ENCODE assay signal across 10 mouse cellular contexts in the genomic region with DNA sequence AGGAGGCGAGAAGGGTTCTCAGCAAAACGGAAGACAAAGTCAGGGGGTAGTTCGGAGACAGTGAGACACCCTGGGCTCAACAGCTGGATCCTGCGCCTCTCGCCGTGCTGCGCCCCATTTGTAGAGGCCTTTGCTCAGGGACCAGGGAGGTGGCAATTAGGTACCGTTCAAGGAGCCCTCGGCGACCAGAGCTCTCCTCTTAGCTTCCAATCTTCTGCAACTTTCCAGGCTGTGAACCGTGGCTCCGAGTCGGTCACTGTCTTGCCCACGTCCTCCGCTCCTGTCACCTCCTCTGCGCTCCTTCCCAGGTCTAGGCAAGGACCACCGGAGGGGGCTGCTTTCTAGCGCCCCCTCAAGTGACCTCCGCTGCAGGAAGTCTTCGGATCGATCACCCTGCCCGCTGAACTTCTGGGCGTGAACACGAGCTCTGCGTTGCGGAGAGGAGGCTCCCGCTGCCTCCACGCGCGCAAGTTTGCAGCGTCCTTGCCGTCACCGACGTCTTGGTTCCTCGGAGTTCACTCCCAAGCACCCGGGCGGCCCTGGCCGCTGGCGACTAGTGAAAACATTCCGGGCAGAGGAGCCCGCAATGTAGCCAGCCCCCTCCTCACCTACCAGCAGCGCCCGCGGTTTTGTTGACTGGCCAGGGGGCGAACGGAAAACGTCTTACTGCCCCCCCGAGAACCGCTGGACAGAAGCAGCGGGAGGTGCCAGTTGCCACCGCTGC. TPM values are rescaled to one million over a fixed set of nuclear protein-coding genes. Genes with fewer than 3 reads are reported as not detected.
DNase-seq lines count a peak whose midpoint lies in the region; ATAC-seq and TF ChIP-seq lines count a peak whose summit lies in the region.
"Had no signal": no experiment of that assay in that cellular context is flagged by ENCODE, and none has a peak within 500 bp of the region (broad histone marks: within the 10 kb centered on the region; RNA-seq: fewer than 3 reads in every experiment).

No protein-coding gene starts in this region.

- no peak; the same call in 1 of the 2 replicates for ATAC-seq in lung, embryonic 15.5 days (ENCODE audit: borderline replicate concordance, extremely low read depth, low FRiP score, low TSS enrichment)
- ATAC-seq in hindbrain, embryonic 11.5 days (ENCODE audit: low FRiP score), result peak; percentile 70
- peak; percentile 5 for ATAC-seq in midbrain, embryonic 12.5 days (ENCODE audit: low FRiP score, low read depth)
- ATAC-seq in erythroblast, adult 5-6 weeks (replicated peaks; ENCODE audit: low FRiP score, poor library complexity, severe bottlenecking), result no peak

- DNase-seq in cerebellum, adult 8-10 months, result peak; percentile 7
- DNase-seq in cerebellum, postnatal 10 days, result no peak
- DNase-seq in lung, adult 2 months, result no peak
- peak; percentile 43 for DNase-seq in hindbrain, embryonic 11.5 days (ENCODE audit: low spot score)
- DNase-seq in gastrocnemius, postnatal 25 days, result no peak

- no peak overlapping the region for H3K27ac ChIP-seq in lung, embryonic 15.5 days
- H3K27ac ChIP-seq in hindbrain, embryonic 11.5 days (ENCODE audit: low read depth, low read length), result no peak overlapping the region
- no peak overlapping the region for H3K27ac ChIP-seq in midbrain, embryonic 12.5 days (replicated peaks)

- TF ChIP-seq CTCF in lung, adult 2 months (IDR thresholded peaks at IDR 0.05; ENCODE audit: insufficient read depth, low read length), result no peak

- peaks cover 12% of the 10 kb centered on the region for H3K4me1 ChIP-seq in lung, embryonic 15.5 days
- H3K4me1 ChIP-seq in lung, adult 2 months (ENCODE audit: control insufficient read depth, insufficient read depth, low read length), result no peaks in the 10 kb centered on the region
- H3K4me1 ChIP-seq in hindbrain, embryonic 11.5 days (replicated peaks; ENCODE audit: control insufficient read depth, insufficient read depth, low read length), result peaks cover 4% of the 10 kb centered on the region; the same call in 1 of the 2 replicates
- peaks cover 26% of the 10 kb centered on the region for H3K4me1 ChIP-seq in midbrain, embryonic 12.5 days

- TF ChIP-seq POLR2A in lung, adult 2 months (IDR thresholded peaks at IDR 0.05; ENCODE audit: borderline replicate concordance, extremely low read depth, low read depth, low read length), result no peak

- H3K9me3 ChIP-seq in lung, embryonic 15.5 days, result no peaks in the 10 kb centered on the region
- no peaks in the 10 kb centered on the region for H3K9me3 ChIP-seq in hindbrain, embryonic 11.5 days (ENCODE audit: control insufficient read depth, low read length)
- H3K9me3 ChIP-seq in midbrain, embryonic 12.5 days, result no peaks in the 10 kb centered on the region

- H3K4me3 ChIP-seq in lung, embryonic 15.5 days, result peak overlapping the region; percentile 40
- no peak overlapping the region for H3K4me3 ChIP-seq in lung, adult 2 months (replicated peaks; ENCODE audit: extremely low read depth, low read depth, low read length)
- peak overlapping the region; percentile 54 for H3K4me3 ChIP-seq in hindbrain, embryonic 11.5 days (ENCODE audit: low read depth, low read length)
- peak overlapping the region; percentile 61 for H3K4me3 ChIP-seq in midbrain, embryonic 12.5 days
- H3K4me3 ChIP-seq: erythroblast, embryonic 14.5 days had no signal

- H3K36me3 ChIP-seq in lung, embryonic 15.5 days, result no peaks in the 10 kb centered on the region
- H3K36me3 ChIP-seq in hindbrain, embryonic 11.5 days (ENCODE audit: control insufficient read depth, insufficient read depth, low read length), result no peaks in the 10 kb centered on the region
- no peaks in the 10 kb centered on the region for H3K36me3 ChIP-seq in midbrain, embryonic 12.5 days

- H3K9ac ChIP-seq in lung, embryonic 15.5 days, result no peak overlapping the region
- H3K9ac ChIP-seq in hindbrain, embryonic 11.5 days (ENCODE audit: low read depth, low read length), result peak overlapping the region; percentile 19; the same call in 1 of the 2 replicates
- peak overlapping the region; percentile 45 for H3K9ac ChIP-seq in midbrain, embryonic 12.5 days (replicated peaks)

- WGBS in lung, embryonic 15.5 days, result 2% methylated on average over 51 of the region's 51 CpGs
- 3% methylated on average over 51 of the region's 51 CpGs for WGBS in lung, adult 2 months
- WGBS in hindbrain, embryonic 11.5 days, result under 1% methylated on average over 51 of the region's 51 CpGs
- WGBS in midbrain, embryonic 12.5 days, result 1% methylated on average over 51 of the region's 51 CpGs

- peak overlapping the region; percentile 78 for H3K4me2 ChIP-seq in lung, embryonic 15.5 days
- H3K4me2 ChIP-seq in hindbrain, embryonic 11.5 days (replicated peaks; ENCODE audit: low read depth, low read length), result peak overlapping the region; percentile 96
- H3K4me2 ChIP-seq in midbrain, embryonic 12.5 days (replicated peaks), result peak overlapping the region; percentile 98

- H3K27me3 ChIP-seq in lung, embryonic 15.5 days, result peaks cover 38% of the 10 kb centered on the region
- H3K27me3 ChIP-seq in hindbrain, embryonic 11.5 days (ENCODE audit: control insufficient read depth, insufficient read depth, low read length), result peaks cover 20% of the 10 kb centered on the region
- H3K27me3 ChIP-seq in midbrain, embryonic 12.5 days, result peaks cover 39% of the 10 kb centered on the region

RNA-seq across cellular contexts. Expression of a gene that starts 0.4 kb away (rescaled TPM):
- polyA plus RNA-seq in lung, embryonic 15.5 days (2015; fragmentation: Nextera tagmentation; extraction: Ambion mirVana), result 0.09 and 0.22 TPM in 2 replicates
- 0.03 TPM in 1 of 2 replicates, not detected in the other for polyA plus RNA-seq in lung, adult 2 months (2012; rRNA removed)
- polyA plus RNA-seq in hindbrain, embryonic 11.5 days (2014; fragmentation: Nextera tagmentation; extraction: Ambion mirVana), result 0.27 and 0.51 TPM in 2 replicates
- 0.65 and 0.99 TPM in 2 replicates for polyA plus RNA-seq in midbrain, embryonic 12.5 days (2016; fragmentation: Nextera tagmentation; extraction: Ambion mirVana)
- total RNA-seq in erythroblast, adult 5-6 weeks (2015; ENCODE audit: low replicate concordance), result not detected in 2 replicates
- not detected in 2 replicates for total RNA-seq in erythroblast, adult 5-6 weeks (2017; ENCODE audit: low replicate concordance)
- total RNA-seq in gastrocnemius, postnatal 25 days (2021), result under 1 TPM in 1 of 2 experiments, not detected in 1; 0.05 TPM
- total RNA-seq: neutrophil, adult 5-6 weeks had no signal
- polyA plus RNA-seq: erythroblast, embryonic 14.5 days had no signal

Comparison
In these comparisons a context has a peak if more than half of its experiments do, and no peak if none do; other contexts are left out.
1. DNase-seq: peak in cerebellum, adult 8-10 months (single experiment) and hindbrain, embryonic 11.5 days (single experiment); none in cerebellum, postnatal 10 days (0 of 2), lung, adult 2 months (single experiment) and gastrocnemius, postnatal 25 days (single experiment).
2. ATAC-seq: peak in hindbrain, embryonic 11.5 days (single experiment) and midbrain, embryonic 12.5 days (single experiment); none in lung, embryonic 15.5 days (single experiment) and erythroblast, adult 5-6 weeks (single experiment).
3. Peak in every context shown above with its lines, with median percentiles within 50 percentile points of each other: H3K4me2 ChIP-seq.